Mouse (Mus musculus) cerebellum, adult 2 months (tissue): ENCODE data around the gene Ndufa9.

ENCODE experiments used
- CTCF ChIP-seq: fragments of 200-500 bp; IDR thresholded peaks from 2 replicates; pipeline ENCODE4 v1.5.1; 2011; ENCODE audit warnings: low read depth, mild to moderate bottlenecking, control low read depth, low read length, moderate library complexity, borderline replicate concordance; ENCODE audit not compliant: insufficient read depth
- POLR2A ChIP-seq: fragments of 200-500 bp; IDR thresholded peaks from 2 replicates; pipeline ENCODE4 v1.6.1; 2011; ENCODE audit warnings: low read length, control low read depth, borderline replicate concordance; ENCODE audit not compliant: insufficient read depth

- no peak for TF ChIP-seq CTCF
- TF ChIP-seq POLR2A, result no peak
Observed at GRCm38 (mm10) chr6:126794751-126795150, 54.2 kb downstream of the Ndufa9 start.
